Mouse (Mus musculus): ENCODE data around the gene Slc1a5.

- no peak for TF ChIP-seq GATA1 (IDR thresholded peaks at IDR 0.05; ENCODE audit: borderline replicate concordance, low read length)
- TF ChIP-seq FLI1 (IDR thresholded peaks at IDR 0.05; ENCODE audit: low read length): no peak
Measured at GRCm38 (mm10) chr7:16792316-16792715, 11.2 kb downstream of the Slc1a5 start.

All from megakaryocyte, embryonic 14.5 days (primary cell).